In genomic region chr3:36530345-36530744, GRCm38 (mm10) we compare ENCODE assay signal across 12 mouse cellular contexts. TPM values are rescaled to one million over a fixed set of nuclear protein-coding genes. Genes with fewer than 3 reads are reported as not detected.
A peak's percentile ranks its signal among the peaks of the same experiment; 100 is the strongest.
DNase-seq lines count a peak whose midpoint lies in the region; ATAC-seq and TF ChIP-seq lines count a peak whose summit lies in the region.
"Had no signal": no experiment of that assay in that cellular context is flagged by ENCODE, and none has a peak within 500 bp of the region (broad histone marks: within the 10 kb centered on the region; RNA-seq: fewer than 3 reads in every experiment).

No protein-coding gene starts in this region.

- H3K79me2 ChIP-seq in heart, adult 2 months (replicated peaks; ENCODE audit: control insufficient read depth, insufficient read depth, low read length) = no peaks in the 10 kb centered on the region

- 72% methylated on average over 6 of the region's 6 CpGs for WGBS in kidney, postnatal 0 days
- WGBS in heart, adult 2 months = 58% methylated on average over 6 of the region's 6 CpGs

- TF ChIP-seq POLR2A in heart, adult 2 months (IDR thresholded peaks at IDR 0.05; ENCODE audit: insufficient read depth, low read depth, low read length) = no peak

- no peak overlapping the region for H3K4me2 ChIP-seq in kidney, postnatal 0 days (ENCODE audit: low read length)

- intact Hi-C loops in heart, adult 2 months (cut with DNase I) = no loop called here
- intact Hi-C loops in left cerebral cortex, postnatal 10 days (cut with DNase I) = no loop called here

- no peak overlapping the region for H3K4me3 ChIP-seq in kidney, postnatal 0 days (replicated peaks; ENCODE audit: low read depth, low read length)
- no peak overlapping the region for H3K4me3 ChIP-seq in heart, adult 2 months

- H3K4me1 ChIP-seq in kidney, postnatal 0 days (replicated peaks; ENCODE audit: insufficient read depth, low read length) = peaks cover 5% of the 10 kb centered on the region; the same call in 1 of the 2 replicates
- peaks cover 3% of the 10 kb centered on the region for H3K4me1 ChIP-seq in heart, adult 2 months (ENCODE audit: control insufficient read depth, insufficient read depth, low read length)

- no peak for ATAC-seq in kidney, postnatal 0 days (replicated peaks; ENCODE audit: low FRiP score, low read depth)

- no peaks in the 10 kb centered on the region for H3K36me3 ChIP-seq in kidney, postnatal 0 days (ENCODE audit: insufficient read depth, low read length)
- H3K36me3 ChIP-seq in heart, adult 2 months (ENCODE audit: control insufficient read depth, insufficient read depth, low read length) = no peaks in the 10 kb centered on the region

- no peak overlapping the region for H3K27ac ChIP-seq in kidney, postnatal 0 days
- H3K27ac ChIP-seq in heart, adult 2 months = no peak overlapping the region
- H3K27ac ChIP-seq: macrophage had no signal

- TF ChIP-seq CTCF in kidney, postnatal 0 days (IDR thresholded peaks at IDR 0.05; ENCODE audit: low read depth) = no peak
- no peak for TF ChIP-seq CTCF in heart, adult 2 months (IDR thresholded peaks at IDR 0.05)

- peak; percentile 29 for DNase-seq in kidney, postnatal 0 days (ENCODE audit: low spot score)
- no peak for DNase-seq in kidney, postnatal 36 days
- DNase-seq in heart, adult 2 months = peak; percentile 65 to 67
- peak; percentile 60 to 68 for DNase-seq in left cerebral cortex, postnatal 10 days (ENCODE audit: extremely low spot score in 1 of 2, low spot score in 2 of 2)
- peak; percentile 83 to 88 for DNase-seq in right cerebral cortex, postnatal 10 days (ENCODE audit: low spot score in 2 of 2)
- no peak for DNase-seq in urinary bladder, adult 2 months (ENCODE audit: low spot score)
- DNase-seq in spleen, postnatal 4 days (ENCODE audit: low spot score in 2 of 2) = no peak
- DNase-seq in cerebellum, adult 9-10 months = no peak
- DNase-seq: gastrocnemius, postnatal 36 days; layer of hippocampus, adult 9-11 months had no signal

- H3K27me3 ChIP-seq in kidney, postnatal 0 days (ENCODE audit: insufficient read depth, low read length) = no peaks in the 10 kb centered on the region
- no peaks in the 10 kb centered on the region for H3K27me3 ChIP-seq in heart, adult 2 months (ENCODE audit: control insufficient read depth, insufficient read depth, low read length)

- no peak overlapping the region for H3K9ac ChIP-seq in kidney, postnatal 0 days (ENCODE audit: low read depth, low read length)
- H3K9ac ChIP-seq in heart, adult 2 months (ENCODE audit: low read depth, low read length) = no peak overlapping the region

- 0 out of 2 replicates have a peak, but pooled peaks have one; percentile 15 for TF ChIP-seq EP300 in heart, adult 2 months (IDR thresholded peaks at IDR 0.05; ENCODE audit: insufficient read depth, low read depth, low read length)

- no peaks in the 10 kb centered on the region for H3K9me3 ChIP-seq in kidney, postnatal 0 days (replicated peaks; ENCODE audit: low read length)

RNA-seq across cellular contexts. Expression of gene Gm11549, which starts 8.7 kb away (rescaled TPM):
- not detected in 2 replicates for polyA plus RNA-seq in kidney, postnatal 0 days (2015; fragmentation: Nextera tagmentation; extraction: Ambion mirVana)
- not detected for total RNA-seq in heart, adult 2 months (2021)
- polyA plus RNA-seq in heart, adult 2 months (2012; rRNA removed) = not detected in 2 replicates
- 10 to 100 TPM; 15.9 to 18.8 TPM for total RNA-seq in left cerebral cortex, postnatal 10 days (2021)
- 0.04 and 0.07 TPM in 2 replicates for polyA plus RNA-seq in urinary bladder, adult 2 months (2012; rRNA removed)
- total RNA-seq: gastrocnemius, postnatal 36 days had no signal
- polyA plus RNA-seq: macrophage had no signal

RNA-seq across cellular contexts. Expression of gene Exosc9, which starts 22.1 kb away (rescaled TPM):
- polyA plus RNA-seq in kidney, postnatal 0 days (2015; fragmentation: Nextera tagmentation; extraction: Ambion mirVana) = 47.5 and 48.6 TPM in 2 replicates
- total RNA-seq in heart, adult 2 months (2021) = 10 to 100 TPM; 15.6 to 16.4 TPM
- polyA plus RNA-seq in heart, adult 2 months (2012; rRNA removed) = 8.2 and 16.1 TPM in 2 replicates
- total RNA-seq in left cerebral cortex, postnatal 10 days (2021) = 10 to 100 TPM; 49.9 to 50.6 TPM
- 28.6 and 29.0 TPM in 2 replicates for polyA plus RNA-seq in urinary bladder, adult 2 months (2012; rRNA removed)

RNA-seq across cellular contexts. Expression of gene Ccna2, which starts 41.6 kb away (rescaled TPM):
- polyA plus RNA-seq in kidney, postnatal 0 days (2015; fragmentation: Nextera tagmentation; extraction: Ambion mirVana) = 74.9 and 81.3 TPM in 2 replicates
- total RNA-seq in heart, adult 2 months (2021) = under 1 TPM; 0.63 to 0.66 TPM
- polyA plus RNA-seq in heart, adult 2 months (2012; rRNA removed) = 0.74 and 1.1 TPM in 2 replicates
- 1 to 10 TPM; 4.6 to 7.2 TPM for total RNA-seq in left cerebral cortex, postnatal 10 days (2021)
- polyA plus RNA-seq in urinary bladder, adult 2 months (2012; rRNA removed) = 4.7 and 5.5 TPM in 2 replicates

RNA-seq across cellular contexts. Expression of gene 1810062G17Rik, which starts 54.6 kb away (rescaled TPM):
- polyA plus RNA-seq in kidney, postnatal 0 days (2015; fragmentation: Nextera tagmentation; extraction: Ambion mirVana) = 4.8 and 4.9 TPM in 2 replicates
- total RNA-seq in heart, adult 2 months (2021) = not detected
- polyA plus RNA-seq in heart, adult 2 months (2012; rRNA removed) = 0.70 and 0.96 TPM in 2 replicates
- under 1 TPM in 1 of 2 experiments, not detected in 1; 0.41 TPM for total RNA-seq in left cerebral cortex, postnatal 10 days (2021)
- 2.6 and 3.4 TPM in 2 replicates for polyA plus RNA-seq in urinary bladder, adult 2 months (2012; rRNA removed)
- polyA plus RNA-seq: macrophage; neural tube, embryonic 14.5 days had no signal

RNA-seq across cellular contexts. Expression of gene Anxa5, which starts 54.7 kb away (rescaled TPM):
- 291 and 326 TPM in 2 replicates for polyA plus RNA-seq in kidney, postnatal 0 days (2015; fragmentation: Nextera tagmentation; extraction: Ambion mirVana)
- 100 to 1,000 TPM; 119 to 131 TPM for total RNA-seq in heart, adult 2 months (2021)
- polyA plus RNA-seq in heart, adult 2 months (2012; rRNA removed) = 202 and 223 TPM in 2 replicates
- total RNA-seq in left cerebral cortex, postnatal 10 days (2021) = 10 to 100 TPM; 32.6 to 35.1 TPM
- 329 and 343 TPM in 2 replicates for polyA plus RNA-seq in urinary bladder, adult 2 months (2012; rRNA removed)

Comparison
In these comparisons a context has a peak if more than half of its experiments do, and no peak if none do; other contexts are left out.
1. DNase-seq: peak in kidney, postnatal 0 days (single experiment), heart, adult 2 months (2 of 2), left cerebral cortex, postnatal 10 days (2 of 2) and right cerebral cortex, postnatal 10 days (2 of 2); none in kidney, postnatal 36 days (0 of 2), urinary bladder, adult 2 months (single experiment), spleen, postnatal 4 days (0 of 2) and cerebellum, adult 9-10 months (single experiment).
2. RNA of gene Ccna2, which starts 41.6 kb away (polyA plus RNA-seq): 74.9 to 81.3 TPM in kidney, postnatal 0 days; 4.7 to 5.5 TPM in urinary bladder, adult 2 months and 0.74 to 1.1 TPM in heart, adult 2 months; every median in the first group is over 10 times any median in the second.